Mouse (Mus musculus) cerebellum, adult 9-10 months (tissue): ENCODE data around the gene Glod4.

Experiments
- DNase-seq: peaks from one replicate; pipeline ENCODE4 v3.0.0; 2022

Gene Glod4

GRCm38 (mm10) chr11:76196977-76197469 lies 46.5 kb downstream of the Glod4 start:
- DNase-seq, result no peak

- no peak for DNase-seq
These were observed 47.1 kb downstream of the Glod4 start for GRCm38 (mm10) chr11:76196275-76196976.

DNA sequence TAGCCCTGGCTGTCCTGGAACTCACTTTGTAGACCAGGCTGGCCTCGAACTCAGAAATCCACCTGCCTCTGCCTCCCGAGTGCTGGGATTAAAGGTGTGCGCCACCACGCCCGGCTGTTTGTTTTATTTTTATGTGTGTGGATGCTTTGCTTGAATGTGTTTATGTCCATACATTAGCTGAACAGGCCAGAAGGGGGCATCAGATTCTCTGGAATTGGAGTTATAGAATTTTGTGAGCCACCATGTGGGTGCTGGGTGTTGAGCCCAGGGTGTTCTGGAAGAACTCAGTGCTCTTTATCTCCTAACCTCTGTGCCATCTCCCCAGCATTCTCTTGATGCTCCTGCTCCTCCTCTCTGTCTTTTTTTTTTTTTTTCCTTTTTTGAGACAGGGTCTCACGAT lies 56.6 kb downstream of the Glod4 start:
- no peak for DNase-seq

DNA sequence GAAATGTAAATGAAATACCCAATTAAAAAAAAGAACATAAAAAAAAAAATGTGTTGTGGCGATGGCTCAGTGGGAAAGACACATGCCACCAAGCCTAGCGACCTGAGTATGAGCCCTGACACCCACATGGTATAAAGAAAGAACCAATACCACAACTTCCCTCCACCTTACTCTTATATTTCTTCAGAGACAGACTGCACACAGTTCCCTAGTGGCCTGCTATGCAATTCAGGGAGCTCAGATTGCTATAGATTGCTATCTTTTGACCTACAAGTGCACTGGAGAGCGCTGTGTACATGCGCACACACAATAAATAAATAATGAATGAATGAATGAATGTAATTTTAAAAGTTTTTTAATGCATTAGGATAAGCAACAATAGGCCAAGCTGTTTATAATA lies 59.8 kb downstream of the Glod4 start:
- DNase-seq, result no peak

DNA sequence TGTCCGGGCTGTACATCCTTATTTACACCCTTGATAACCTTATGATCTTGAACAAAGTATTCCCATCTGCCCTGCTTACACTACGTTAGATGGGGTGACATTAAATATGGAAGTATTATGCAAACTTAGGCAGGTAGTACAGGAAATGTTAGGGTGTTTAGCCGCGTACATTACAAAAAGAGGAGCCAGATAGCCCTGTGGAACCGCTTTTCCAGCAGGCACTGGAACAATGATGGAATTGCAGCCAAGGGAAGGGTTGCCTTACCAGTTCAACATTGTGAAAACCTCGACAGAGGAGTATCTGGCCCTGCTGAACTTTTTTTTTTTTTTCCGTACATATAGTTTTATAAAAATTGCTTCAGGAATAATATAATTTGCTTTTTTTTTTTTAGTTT lies 63.4 kb downstream of the Glod4 start:
- DNase-seq, result no peak

DNA sequence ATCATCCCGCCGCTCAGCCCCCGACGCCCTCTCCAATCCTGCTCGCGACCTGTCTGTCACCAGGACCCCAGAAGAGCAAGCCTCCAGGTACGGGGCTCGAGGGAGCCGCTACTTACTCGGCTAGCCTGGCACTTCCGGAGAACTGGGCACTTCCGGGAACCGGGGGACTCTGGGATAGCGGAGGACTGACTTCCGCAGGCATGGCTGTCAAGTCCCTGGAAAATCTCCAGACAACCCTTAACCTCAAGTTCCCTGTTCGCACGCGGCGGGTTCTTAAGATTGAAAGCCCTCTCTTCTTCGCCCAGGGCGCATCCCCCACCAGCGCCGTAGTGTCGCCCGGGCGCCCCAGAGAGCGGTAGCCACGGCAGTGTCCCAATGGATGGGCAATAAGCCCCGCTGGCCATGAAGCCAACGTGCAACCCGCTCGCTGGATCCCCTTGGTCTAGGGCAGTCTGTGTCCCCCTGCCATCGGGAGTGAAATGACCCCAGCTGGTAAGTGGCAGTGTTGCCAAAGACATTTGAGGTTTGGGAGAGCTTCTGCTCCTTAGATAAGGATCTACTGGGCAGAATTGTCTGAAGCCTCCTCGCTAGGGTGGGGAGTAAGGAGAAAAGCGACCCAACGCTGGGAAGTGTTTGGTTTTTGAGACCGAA lies 63.9 kb downstream of the Glod4 start, which contains the start of the genes Vps53 and Fam57a:
Gene Vps53 (minus strand): TSS at position 153 of the 651 bp plus-strand sequence.
Gene Fam57a (plus strand): TSS at position 177 of the 651 bp plus-strand sequence.
- peak; percentile 90 for DNase-seq

DNA sequence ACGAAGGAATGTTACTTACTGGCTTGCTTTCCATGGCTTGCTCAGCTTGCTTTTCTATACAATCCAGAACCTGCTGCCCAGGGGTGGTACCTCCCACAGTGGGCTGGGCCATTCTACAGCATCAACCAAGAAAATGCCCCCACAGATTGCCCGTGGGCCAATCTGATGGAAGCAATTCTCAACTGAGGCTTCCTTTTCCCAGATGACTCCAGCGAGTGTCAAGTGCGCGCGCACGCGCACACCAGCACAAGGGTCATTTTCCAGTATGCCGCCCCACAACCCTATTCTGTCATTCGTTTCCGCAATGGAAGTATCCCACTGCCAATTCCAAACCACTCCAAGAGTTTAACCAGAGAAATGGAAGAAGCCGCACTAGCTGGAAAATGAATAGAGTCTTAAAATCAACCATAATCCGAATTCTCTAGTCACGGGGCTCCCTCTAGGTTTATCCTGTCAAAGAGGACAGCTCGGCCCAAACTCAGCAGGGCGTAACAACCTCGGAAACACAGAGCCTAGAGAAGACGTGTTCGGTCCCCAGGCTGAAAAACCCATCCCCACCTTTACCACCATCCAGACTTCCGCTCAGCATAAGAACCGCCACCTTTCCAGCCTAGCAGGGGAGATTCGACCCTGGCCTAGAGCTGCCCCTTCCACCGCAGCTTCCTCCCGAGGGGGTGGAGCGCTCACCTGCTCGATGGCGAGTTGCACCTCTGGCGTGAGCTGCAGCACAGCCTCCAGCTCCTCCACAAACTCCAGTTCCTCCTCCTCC lies 64.6 kb downstream of the Glod4 start:
- DNase-seq, result no peak

DNA sequence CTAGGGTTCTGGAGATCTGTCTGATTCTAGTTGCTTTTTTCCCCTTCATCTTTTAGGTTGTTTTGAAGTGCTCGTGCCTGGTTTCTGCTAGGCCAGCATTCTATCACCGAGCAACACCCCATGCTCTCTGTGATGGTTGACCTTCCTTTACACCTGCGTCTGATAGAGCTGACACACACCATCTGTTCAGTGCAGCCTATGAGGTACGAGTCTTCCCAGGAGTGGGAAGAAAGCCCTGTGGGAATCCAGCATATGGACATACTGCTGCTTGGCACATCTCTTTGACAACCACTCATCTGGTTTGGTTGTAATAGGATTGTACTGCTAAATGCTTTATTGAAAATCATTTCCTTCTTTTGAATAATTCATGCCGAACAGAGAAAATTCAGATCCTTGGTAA lies 73.3 kb downstream of the Glod4 start:
- DNase-seq, result peak; percentile 77

DNA sequence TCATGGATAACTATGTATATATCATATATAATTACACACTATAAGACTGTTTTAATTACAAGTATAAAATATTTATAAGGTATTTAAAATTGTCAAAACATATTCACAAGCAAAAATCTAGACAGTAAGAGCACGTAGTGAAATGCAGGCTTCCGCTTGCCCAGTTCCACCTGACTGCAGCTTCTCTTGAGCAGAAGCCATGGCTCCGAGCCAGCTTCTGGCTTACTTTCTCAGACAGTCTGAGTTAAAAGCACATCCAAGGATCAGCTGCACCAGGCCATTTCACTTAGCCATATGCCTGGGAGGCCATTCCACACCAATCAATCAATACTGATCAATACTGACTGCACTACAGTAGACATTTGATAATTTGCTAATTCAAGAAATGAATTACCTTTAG lies 74.5 kb downstream of the Glod4 start:
- peak; percentile 60 for DNase-seq

GRCm38 (mm10) chr11:76167079-76167765 lies 76.3 kb downstream of the Glod4 start:
- peak; percentile 81 for DNase-seq

GRCm38 (mm10) chr11:76166657-76167056 lies 76.9 kb downstream of the Glod4 start:
- DNase-seq, result no peak

GRCm38 (mm10) chr11:76160251-76160650 lies 83.3 kb downstream of the Glod4 start:
- DNase-seq, result no peak

- no peak for DNase-seq
These were observed 85.2 kb downstream of the Glod4 start for GRCm38 (mm10) chr11:76158375-76158774.

DNA sequence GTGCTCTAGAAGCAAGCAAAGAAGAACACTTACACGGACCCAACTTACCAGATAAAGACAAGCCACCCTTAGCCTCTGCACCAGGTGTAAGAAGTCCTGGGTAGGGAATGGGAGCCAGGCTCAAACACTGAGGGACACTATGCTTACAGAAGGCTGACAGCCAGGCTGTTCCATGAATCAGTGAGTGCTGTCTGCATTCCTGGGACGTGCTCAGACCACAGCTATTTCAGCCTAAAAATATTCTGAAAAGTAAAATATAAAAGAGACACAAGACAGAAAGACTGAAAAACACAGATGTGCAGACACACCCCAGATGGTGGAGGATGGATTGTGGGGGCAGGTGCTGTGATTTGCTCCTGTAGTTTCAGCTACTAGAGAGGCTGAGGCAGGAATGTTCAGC lies 88.7 kb downstream of the Glod4 start:
- DNase-seq, result no peak

DNA sequence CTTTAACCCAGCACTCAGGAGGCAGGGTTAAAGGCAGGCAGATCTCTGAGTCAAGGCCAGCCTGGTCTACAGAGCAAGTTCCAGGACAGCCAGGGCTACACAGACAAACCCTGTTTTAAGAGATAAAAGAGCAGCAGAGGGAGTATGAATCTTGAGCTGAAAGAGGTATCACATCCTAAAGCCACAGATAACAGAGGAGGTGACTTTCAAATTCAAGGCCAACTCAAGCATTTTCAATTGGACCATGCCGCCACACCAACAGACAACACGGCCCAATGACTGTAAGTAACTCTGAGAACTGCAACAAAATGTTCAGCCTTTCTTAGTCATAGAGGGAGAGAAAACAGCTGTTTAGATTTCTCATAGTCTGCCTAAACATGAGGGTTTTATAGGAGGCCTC lies 89.3 kb downstream of the Glod4 start:
- no peak for DNase-seq

DNA sequence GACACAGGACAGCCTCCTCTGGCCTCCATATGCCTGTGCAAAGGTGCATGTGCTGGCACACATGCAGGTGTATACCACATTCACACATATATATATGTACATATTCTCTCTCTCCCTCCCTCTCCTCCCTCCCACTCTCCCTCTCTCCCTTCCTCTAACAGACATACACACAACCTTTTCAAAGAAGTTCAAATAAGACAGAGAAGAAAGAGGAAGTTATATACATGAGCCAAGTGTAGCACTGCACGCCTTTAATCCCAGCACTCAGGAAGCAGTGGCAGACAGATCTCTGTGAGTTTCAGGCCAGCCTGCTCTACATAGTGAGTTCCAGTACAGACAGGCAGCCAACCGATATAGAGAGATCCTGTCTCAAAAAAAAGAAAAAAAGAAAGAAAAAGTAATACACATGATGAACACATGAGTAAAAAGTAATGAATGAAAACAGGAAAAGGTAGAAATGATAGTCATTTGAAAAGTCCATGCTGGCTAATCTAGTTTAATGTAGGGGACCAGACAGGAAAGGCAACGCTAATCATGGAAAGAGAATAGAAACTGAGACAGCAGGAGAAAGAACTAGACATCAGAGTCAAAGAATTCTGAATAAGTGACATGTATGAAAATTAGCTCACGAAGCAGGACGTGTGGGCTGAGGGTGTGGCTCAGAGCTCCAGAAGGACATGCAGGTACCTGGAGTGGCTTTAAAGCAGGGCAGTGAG lies 90.1 kb downstream of the Glod4 start:
- DNase-seq, result no peak

DNA sequence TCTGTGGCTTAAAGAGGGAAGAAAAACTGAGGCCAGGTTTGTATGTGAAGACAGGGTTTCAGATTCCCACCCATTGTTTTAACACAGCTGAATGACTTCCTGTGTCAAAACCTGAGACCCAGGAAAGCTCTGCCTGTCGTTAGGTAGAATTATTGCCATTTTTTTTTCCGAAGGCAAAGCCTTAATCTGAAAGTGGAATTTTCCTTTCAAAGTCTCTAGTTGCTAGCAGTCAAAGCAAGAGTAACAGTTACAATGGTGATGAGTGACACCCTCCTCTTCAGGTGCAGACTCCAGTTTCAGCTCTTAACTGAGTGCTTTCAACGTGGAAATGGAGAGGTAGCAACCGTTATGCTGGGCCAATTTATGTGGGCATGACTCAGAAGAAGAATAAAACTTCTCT lies 92.5 kb downstream of the Glod4 start:
- no peak for DNase-seq

DNA sequence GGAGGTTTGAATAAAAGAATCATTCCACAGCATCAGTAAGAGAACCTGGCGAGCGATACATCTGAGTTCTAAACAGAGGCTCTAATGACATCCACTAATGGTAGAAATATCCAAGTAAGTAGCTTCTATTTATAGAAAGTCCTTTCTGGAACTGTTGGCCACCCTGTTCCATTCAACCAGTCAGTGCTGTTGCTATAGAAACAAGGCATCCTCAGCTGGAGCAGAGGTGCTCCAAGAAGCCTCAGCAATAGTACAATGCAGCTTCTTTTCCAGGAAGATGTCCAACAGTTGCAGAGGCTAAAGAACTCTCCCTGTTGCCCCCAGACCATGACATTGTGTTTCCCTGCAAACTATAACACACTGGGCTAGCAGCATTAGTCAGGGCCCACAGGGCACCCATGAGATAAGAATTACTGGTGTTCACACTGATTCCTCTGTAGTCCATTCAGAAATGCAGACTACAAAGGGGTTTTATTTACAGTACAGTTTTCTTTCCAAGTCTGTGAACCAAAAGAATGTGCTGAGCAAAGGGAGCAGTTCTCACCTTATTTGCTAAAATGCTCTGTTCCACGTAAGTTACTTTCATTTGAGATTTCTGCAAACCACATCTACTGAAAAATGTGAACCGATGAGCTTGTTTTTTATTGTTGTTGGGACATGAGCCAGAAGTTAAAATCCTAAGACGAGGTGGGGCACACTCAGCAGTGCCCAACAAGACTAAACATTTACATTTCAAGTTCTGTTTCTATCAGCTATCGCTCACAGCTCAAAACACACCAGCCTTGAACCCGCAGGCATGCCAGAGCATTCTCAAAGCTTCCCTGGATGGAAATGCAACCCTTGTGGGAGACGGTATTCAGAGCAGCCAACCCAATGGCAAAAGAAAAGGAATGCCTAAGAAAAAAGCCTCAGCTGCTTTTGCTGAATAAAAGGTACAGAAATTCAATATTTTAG lies 95.2 kb downstream of the Glod4 start:
- no peak for DNase-seq

DNA sequence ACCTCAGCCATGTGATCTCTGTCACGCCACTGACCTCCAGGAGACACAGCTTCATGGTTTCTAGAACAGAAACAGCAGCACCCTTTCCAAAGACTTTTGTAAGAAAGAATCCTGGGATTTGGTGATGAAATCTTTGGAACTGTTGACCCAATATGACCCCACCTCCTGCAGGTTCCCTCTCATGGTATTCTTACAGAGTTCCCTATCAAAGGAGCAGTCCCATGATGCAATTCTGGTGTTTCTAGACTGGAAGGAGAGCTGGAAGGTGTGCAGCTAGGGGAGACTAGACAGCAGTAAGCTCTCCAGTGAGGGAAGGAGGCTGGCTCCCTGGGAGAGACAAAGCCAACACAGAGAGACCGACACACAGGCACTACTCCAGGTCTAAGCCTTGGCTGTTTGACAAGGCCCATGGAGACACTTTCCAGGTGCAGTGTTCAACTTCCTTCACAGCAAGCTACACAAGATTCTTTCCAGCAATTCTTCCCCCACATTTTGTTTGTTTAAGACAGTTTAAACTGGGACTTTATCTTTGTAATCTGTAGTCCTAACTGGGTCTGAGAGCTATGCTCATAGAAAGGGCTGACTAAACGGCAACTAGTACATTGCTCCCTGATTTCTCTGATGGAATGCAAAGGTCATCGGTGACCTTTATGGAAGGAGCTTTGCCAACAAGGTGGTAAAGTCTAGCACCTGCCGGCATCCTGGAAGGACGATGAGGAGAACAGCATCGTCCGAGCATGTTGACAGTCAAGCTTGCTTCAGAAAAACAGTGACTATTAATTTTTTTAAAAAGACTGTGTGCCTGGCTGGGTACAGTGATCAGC lies 97.1 kb downstream of the Glod4 start:
- DNase-seq, result peak; percentile 39

GRCm38 (mm10) chr11:76145169-76145568 lies 98.4 kb downstream of the Glod4 start:
- no peak for DNase-seq
